Mouse (Mus musculus): Measurements from ENCODE around the gene Ublcp1. TPM values are rescaled to one million over a fixed set of nuclear protein-coding genes. Genes with fewer than 3 reads are reported as not detected.

Gene Ublcp1
- polyA plus RNA-seq, 1 experiment from 2014 or later, result 51.9 TPM

- WGBS, result 91% methylated on average over 3 of the region's 3 CpGs
- no peak overlapping the region for H3K4me2 ChIP-seq (ENCODE audit: low read depth, low read length)
- H3K9me3 ChIP-seq (replicated peaks; ENCODE audit: control insufficient read depth, low read length), result no peaks in the 10 kb centered on the region
- H3K36me3 ChIP-seq (ENCODE audit: control insufficient read depth, insufficient read depth, low read length), result no peaks in the 10 kb centered on the region
- no peak overlapping the region for H3K4me3 ChIP-seq (replicated peaks; ENCODE audit: low read length)
- no peaks in the 10 kb centered on the region for H3K4me1 ChIP-seq (ENCODE audit: control insufficient read depth, insufficient read depth, low read length)
- H3K27ac ChIP-seq (ENCODE audit: low read length), result no peak overlapping the region
- H3K9ac ChIP-seq (ENCODE audit: low read length), result no peak overlapping the region
- ATAC-seq (ENCODE audit: insufficient read depth, low FRiP score), result no peak
- H3K27me3 ChIP-seq (ENCODE audit: control insufficient read depth, insufficient read depth, low read length), result no peaks in the 10 kb centered on the region
Observed at GRCm38 (mm10) chr11:44414605-44415004, 55.7 kb downstream of the Ublcp1 start.

DNA sequence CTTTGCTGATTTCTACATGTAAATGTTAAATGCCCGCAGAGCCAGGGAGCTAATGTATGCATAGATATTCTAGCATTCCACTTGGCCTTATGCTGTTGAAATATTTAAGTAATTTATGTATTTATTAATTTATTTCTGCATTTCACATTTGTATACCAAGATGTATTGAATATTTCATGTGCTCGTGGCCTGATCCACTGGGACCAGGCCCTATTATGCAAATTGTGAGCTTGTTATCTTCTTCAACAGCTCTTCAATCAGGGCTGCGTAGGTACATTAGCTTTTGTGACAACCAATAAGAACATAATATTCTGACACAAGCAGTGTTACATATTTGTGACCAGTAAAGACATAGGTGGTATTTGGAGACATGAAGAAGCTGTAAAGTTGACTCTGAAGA lies 56.9 kb downstream of the Ublcp1 start:
- 86% methylated on average over 3 of the region's 3 CpGs for WGBS
- Histone ChIP-seq H3K36me3 (ENCODE audit: control insufficient read depth, insufficient read depth, low read length) (no peaks in the 10 kb centered on the region), H3K27ac (ENCODE audit: low read length) (no peak overlapping the region), H3K9ac (ENCODE audit: low read length) (no peak overlapping the region), H3K4me3 (replicated peaks; ENCODE audit: low read length) (no peak overlapping the region), H3K4me2 (ENCODE audit: low read depth, low read length) (no peak overlapping the region), H3K4me1 (ENCODE audit: control insufficient read depth, insufficient read depth, low read length) (no peaks in the 10 kb centered on the region), H3K9me3 (replicated peaks; ENCODE audit: control insufficient read depth, low read length) (no peaks in the 10 kb centered on the region), H3K27me3 (ENCODE audit: control insufficient read depth, insufficient read depth, low read length) (no peaks in the 10 kb centered on the region)
- ATAC-seq (ENCODE audit: insufficient read depth, low FRiP score), result no peak

DNA sequence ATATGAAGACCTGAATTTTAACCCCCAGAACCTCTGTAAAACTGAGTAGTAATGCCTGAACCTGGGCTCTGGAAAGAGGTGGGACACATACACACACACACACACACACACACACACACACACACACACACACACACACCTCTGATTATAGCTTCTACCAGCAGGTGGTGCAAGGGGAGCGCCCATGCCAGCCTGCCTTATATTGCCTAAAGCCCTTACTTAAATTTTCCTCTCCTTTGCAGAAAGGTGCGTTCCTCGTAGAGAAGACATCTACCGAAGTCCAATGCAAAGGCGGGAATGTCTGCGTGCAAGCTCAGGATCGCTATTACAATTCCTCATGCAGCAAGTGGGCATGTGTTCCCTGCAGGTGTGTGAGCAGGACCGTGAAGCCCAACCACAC lies 58.0 kb downstream of the Ublcp1 start:
- H3K27me3 ChIP-seq (ENCODE audit: control insufficient read depth, insufficient read depth, low read length), result no peaks in the 10 kb centered on the region
- no peak overlapping the region for H3K27ac ChIP-seq (ENCODE audit: low read length)
- 76% methylated on average over 8 of the region's 8 CpGs for WGBS

GRCm38 (mm10) chr11:44410413-44410812 lies 59.9 kb downstream of the Ublcp1 start:
- no peak overlapping the region for H3K27ac ChIP-seq (ENCODE audit: low read length)
- no peak overlapping the region for H3K4me2 ChIP-seq (ENCODE audit: low read depth, low read length)
- WGBS, result 54% methylated on average over 3 of the region's 3 CpGs
- no peaks in the 10 kb centered on the region for H3K36me3 ChIP-seq (ENCODE audit: control insufficient read depth, insufficient read depth, low read length)
- H3K4me1 ChIP-seq (ENCODE audit: control insufficient read depth, insufficient read depth, low read length), result no peaks in the 10 kb centered on the region
- no peak overlapping the region for H3K9ac ChIP-seq (ENCODE audit: low read length)
- no peak overlapping the region for H3K4me3 ChIP-seq (replicated peaks; ENCODE audit: low read length)
- no peak for ATAC-seq (ENCODE audit: insufficient read depth, low FRiP score)
- H3K9me3 ChIP-seq (replicated peaks; ENCODE audit: control insufficient read depth, low read length), result no peaks in the 10 kb centered on the region
- no peaks in the 10 kb centered on the region for H3K27me3 ChIP-seq (ENCODE audit: control insufficient read depth, insufficient read depth, low read length)

More for the DNA sequence above, 58.0 kb downstream of the Ublcp1 start:
- no peak for ATAC-seq (ENCODE audit: insufficient read depth, low FRiP score)
- Histone ChIP-seq H3K9me3 (replicated peaks; ENCODE audit: control insufficient read depth, low read length) (no peaks in the 10 kb centered on the region), H3K4me1 (ENCODE audit: control insufficient read depth, insufficient read depth, low read length) (no peaks in the 10 kb centered on the region), H3K4me2 (ENCODE audit: low read depth, low read length) (no peak overlapping the region), H3K4me3 (replicated peaks; ENCODE audit: low read length) (no peak overlapping the region), H3K9ac (ENCODE audit: low read length) (no peak overlapping the region), H3K36me3 (ENCODE audit: control insufficient read depth, insufficient read depth, low read length) (no peaks in the 10 kb centered on the region)

GRCm38 (mm10) chr11:44408626-44409025 lies 61.7 kb downstream of the Ublcp1 start:
- H3K27me3 ChIP-seq (ENCODE audit: control insufficient read depth, insufficient read depth, low read length), result no peaks in the 10 kb centered on the region
- no peak overlapping the region for H3K9ac ChIP-seq (ENCODE audit: low read length)
- H3K27ac ChIP-seq (ENCODE audit: low read length), result no peak overlapping the region
- H3K36me3 ChIP-seq (ENCODE audit: control insufficient read depth, insufficient read depth, low read length), result no peaks in the 10 kb centered on the region
- no peaks in the 10 kb centered on the region for H3K9me3 ChIP-seq (replicated peaks; ENCODE audit: control insufficient read depth, low read length)
- WGBS, result 45% methylated on average over 5 of the region's 5 CpGs
- no peak overlapping the region for H3K4me2 ChIP-seq (ENCODE audit: low read depth, low read length)
- no peak for ATAC-seq (ENCODE audit: insufficient read depth, low FRiP score)
- no peaks in the 10 kb centered on the region for H3K4me1 ChIP-seq (ENCODE audit: control insufficient read depth, insufficient read depth, low read length)
- no peak overlapping the region for H3K4me3 ChIP-seq (replicated peaks; ENCODE audit: low read length)

DNA sequence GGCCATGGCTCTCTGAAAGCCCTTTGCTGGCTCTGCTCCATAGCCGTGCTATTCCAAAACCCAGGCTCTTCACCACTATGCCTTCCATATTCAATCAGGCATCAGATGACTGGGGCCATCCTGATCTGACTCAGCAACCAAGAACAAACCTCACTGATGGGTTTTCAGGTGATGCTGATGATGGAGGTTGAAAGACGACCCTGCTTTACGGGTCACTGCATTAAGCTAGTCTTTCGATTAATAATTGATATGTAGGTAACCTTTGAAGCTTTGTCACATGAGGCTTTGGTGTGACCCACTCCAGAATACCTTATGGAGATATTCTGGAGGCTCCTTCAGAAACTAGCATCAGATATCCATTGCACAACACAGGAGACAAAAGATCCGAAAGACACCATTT lies 63.8 kb downstream of the Ublcp1 start:
- H3K4me3 ChIP-seq (replicated peaks; ENCODE audit: low read length), result no peak overlapping the region

GRCm38 (mm10) chr11:44405961-44406360 lies 64.3 kb downstream of the Ublcp1 start:
- Histone ChIP-seq H3K27me3 (ENCODE audit: control insufficient read depth, insufficient read depth, low read length) (no peaks in the 10 kb centered on the region), H3K4me2 (ENCODE audit: low read depth, low read length) (no peak overlapping the region), H3K9ac (ENCODE audit: low read length) (no peak overlapping the region), H3K36me3 (ENCODE audit: control insufficient read depth, insufficient read depth, low read length) (no peaks in the 10 kb centered on the region), H3K9me3 (replicated peaks; ENCODE audit: control insufficient read depth, low read length) (no peaks in the 10 kb centered on the region), H3K27ac (ENCODE audit: low read length) (no peak overlapping the region), H3K4me1 (ENCODE audit: control insufficient read depth, insufficient read depth, low read length) (no peaks in the 10 kb centered on the region), H3K4me3 (replicated peaks; ENCODE audit: low read length) (no peak overlapping the region)
- ATAC-seq (ENCODE audit: insufficient read depth, low FRiP score), result no peak
- 22% methylated on average over 1 of the region's 1 CpGs for WGBS

More for the DNA sequence above, 63.8 kb downstream of the Ublcp1 start:
- H3K9ac ChIP-seq (ENCODE audit: low read length), result no peak overlapping the region
- no peak for ATAC-seq (ENCODE audit: insufficient read depth, low FRiP score)
- H3K9me3 ChIP-seq (replicated peaks; ENCODE audit: control insufficient read depth, low read length), result no peaks in the 10 kb centered on the region
- H3K4me1 ChIP-seq (ENCODE audit: control insufficient read depth, insufficient read depth, low read length), result no peaks in the 10 kb centered on the region
- no peak overlapping the region for H3K4me2 ChIP-seq (ENCODE audit: low read depth, low read length)
- no peak overlapping the region for H3K27ac ChIP-seq (ENCODE audit: low read length)
- H3K27me3 ChIP-seq (ENCODE audit: control insufficient read depth, insufficient read depth, low read length), result no peaks in the 10 kb centered on the region
- 72% methylated on average over 5 of the region's 5 CpGs for WGBS
- no peaks in the 10 kb centered on the region for H3K36me3 ChIP-seq (ENCODE audit: control insufficient read depth, insufficient read depth, low read length)

DNA sequence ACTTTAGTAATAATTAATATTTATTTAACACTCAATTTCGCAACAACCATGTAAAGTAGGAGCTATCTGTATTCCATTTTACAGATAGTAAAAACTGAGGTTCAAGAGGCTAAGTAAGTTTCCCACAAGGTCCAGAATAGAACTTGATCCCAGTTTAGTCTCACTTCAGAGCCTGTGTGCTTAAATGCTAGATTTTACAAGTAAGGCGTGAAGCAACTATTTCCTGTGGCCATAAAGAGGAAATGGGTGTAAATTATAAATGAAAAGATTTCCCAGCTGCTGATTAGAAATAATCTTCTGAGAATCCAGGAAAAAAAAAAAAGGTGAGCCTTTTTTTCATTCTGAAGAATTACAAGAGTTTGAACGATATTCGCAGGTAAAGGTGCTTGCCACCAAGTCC lies 65.2 kb downstream of the Ublcp1 start:
- no peaks in the 10 kb centered on the region for H3K9me3 ChIP-seq (replicated peaks; ENCODE audit: control insufficient read depth, low read length)

More for the DNA sequence above, 65.2 kb downstream of the Ublcp1 start:
- Histone ChIP-seq H3K4me3 (replicated peaks; ENCODE audit: low read length) (no peak overlapping the region), H3K9ac (ENCODE audit: low read length) (no peak overlapping the region), H3K27me3 (ENCODE audit: control insufficient read depth, insufficient read depth, low read length) (no peaks in the 10 kb centered on the region), H3K27ac (ENCODE audit: low read length) (no peak overlapping the region), H3K36me3 (ENCODE audit: control insufficient read depth, insufficient read depth, low read length) (no peaks in the 10 kb centered on the region), H3K4me1 (ENCODE audit: control insufficient read depth, insufficient read depth, low read length) (no peaks in the 10 kb centered on the region), H3K4me2 (ENCODE audit: low read depth, low read length) (no peak overlapping the region)
- 87% methylated on average over 4 of the region's 4 CpGs for WGBS
- no peak for ATAC-seq (ENCODE audit: insufficient read depth, low FRiP score)
